Mouse (Mus musculus): ENCODE results near the gene Akr1c12.
"Not testable (repeated sequence)": the region's sequence is repeated elsewhere in the genome, so short reads cannot be mapped to it uniquely, and the experiment has no call there.

Akr1c12 gene

DNA sequence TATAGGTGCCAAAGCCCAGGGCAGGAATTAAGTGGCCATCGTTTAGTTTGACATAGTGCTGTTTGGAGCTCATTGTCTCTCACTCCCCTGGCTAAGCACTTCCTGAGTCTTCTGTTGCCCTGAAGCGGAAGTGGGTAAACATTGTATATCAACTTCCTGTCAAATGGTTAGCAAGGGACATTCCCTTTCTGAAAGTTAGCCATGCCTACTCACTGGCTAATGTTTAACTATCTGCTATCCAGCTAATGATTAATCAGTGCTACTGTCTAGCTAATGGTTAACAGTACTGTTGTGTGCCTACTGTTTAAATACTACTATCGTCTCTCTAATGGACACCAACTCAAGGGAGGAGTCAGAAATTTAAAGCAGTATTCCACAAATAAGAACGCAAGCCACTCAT lies at the start of gene Akr1c12:
Gene Akr1c12, minus strand, starts transcription at position 150 of the 400 bp plus-strand sequence.
- no peak for DNase-seq (ENCODE audit: low read depth, low spot score)

DNA sequence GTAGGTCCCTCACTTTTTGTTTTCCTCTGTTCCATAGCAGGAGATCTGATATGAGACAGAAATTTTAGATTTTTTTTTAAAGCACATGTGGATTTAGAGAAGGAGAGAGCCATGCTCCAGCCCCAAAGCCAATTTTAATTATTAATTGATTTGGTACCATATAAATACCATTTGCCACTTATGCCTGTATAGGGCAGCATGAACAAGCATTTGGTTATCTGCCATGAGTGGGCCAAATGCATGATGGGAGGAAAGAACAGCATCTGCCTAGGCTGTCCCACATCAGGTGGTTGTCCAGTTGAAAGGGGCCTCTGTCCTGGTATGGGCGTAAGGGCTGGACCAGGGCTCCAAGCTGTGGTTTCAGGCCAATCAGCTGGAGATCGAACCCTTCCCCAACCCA lies 39.5 kb upstream of the Akr1c12 start:
- DNase-seq (ENCODE audit: low read depth, low spot score): no peak

DNA sequence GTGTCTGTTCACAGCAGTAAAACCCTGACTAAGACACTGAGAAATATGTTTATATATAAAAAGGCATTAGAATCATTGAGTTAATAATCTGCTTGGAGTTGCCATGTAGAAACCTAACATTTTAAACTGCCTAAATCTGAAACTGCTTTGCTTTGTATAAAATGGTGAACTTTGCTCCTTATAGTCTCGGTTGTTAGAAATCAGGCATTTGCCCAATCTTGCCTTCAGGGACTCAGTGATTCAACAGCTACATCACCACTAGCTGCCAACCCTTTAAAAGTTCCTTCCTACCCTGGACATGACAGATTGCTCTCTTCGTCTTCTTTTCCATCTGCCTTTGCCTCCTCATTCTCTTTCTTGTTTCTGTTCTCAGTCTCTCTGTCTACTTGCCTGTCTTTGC lies 34.7 kb upstream of the Akr1c12 start:
- no peak for DNase-seq (ENCODE audit: low read depth, low spot score)

DNA sequence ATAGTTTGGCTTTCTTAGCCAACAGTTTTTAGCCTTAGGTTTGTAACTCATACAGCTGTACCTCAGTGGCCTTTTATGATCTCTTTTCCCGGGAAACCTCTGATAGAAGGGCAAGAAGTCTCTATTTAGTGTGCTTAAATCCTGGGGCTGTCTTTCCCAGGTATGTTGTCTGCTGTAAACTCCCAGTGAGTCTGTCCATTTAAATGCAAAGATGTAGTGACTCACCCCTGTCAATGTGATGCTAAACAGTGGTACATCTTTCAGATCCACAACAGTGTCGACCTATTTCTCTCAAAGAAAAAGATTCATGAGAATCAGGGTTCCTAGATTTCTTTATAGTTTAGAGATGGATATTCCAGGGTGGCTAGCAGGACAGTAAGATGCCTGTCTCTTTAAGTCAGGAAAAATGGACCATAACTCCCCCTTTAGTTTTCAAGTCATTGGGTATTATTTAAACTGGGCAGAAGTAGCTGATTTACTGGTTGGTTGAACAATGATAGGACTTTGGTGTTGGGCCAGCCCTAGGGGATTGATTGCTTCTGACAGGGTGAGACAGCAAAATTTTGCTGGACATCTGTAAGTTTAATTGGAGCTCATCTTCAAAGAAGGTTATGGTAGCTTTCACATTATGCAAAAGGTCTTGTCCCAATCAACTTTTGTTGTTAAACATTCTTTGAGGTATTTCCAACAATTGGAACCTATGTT lies 25.8 kb upstream of the Akr1c12 start:
- no peak for DNase-seq (ENCODE audit: low read depth, low spot score)

DNA sequence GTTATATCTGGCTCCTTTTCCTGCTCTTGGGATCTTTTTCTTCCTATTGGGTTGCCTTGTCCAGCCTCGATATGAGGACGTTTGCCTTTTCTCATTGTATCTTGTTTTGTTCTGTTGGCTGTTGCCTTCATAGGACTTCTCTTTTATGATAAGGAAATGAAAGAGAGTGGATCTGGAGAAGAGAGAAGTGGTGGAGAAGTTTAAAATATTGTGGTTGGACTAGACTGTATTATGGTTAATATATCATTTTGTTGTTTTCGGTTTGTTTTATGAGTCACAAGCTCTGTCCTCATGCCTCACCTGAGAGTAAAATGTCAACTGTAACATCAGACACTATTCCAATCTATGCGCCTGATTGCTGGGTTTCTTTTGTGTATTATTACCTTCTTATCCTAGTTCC lies 17.8 kb upstream of the Akr1c12 start:
- no peak for DNase-seq (ENCODE audit: low read depth, low spot score)

DNA sequence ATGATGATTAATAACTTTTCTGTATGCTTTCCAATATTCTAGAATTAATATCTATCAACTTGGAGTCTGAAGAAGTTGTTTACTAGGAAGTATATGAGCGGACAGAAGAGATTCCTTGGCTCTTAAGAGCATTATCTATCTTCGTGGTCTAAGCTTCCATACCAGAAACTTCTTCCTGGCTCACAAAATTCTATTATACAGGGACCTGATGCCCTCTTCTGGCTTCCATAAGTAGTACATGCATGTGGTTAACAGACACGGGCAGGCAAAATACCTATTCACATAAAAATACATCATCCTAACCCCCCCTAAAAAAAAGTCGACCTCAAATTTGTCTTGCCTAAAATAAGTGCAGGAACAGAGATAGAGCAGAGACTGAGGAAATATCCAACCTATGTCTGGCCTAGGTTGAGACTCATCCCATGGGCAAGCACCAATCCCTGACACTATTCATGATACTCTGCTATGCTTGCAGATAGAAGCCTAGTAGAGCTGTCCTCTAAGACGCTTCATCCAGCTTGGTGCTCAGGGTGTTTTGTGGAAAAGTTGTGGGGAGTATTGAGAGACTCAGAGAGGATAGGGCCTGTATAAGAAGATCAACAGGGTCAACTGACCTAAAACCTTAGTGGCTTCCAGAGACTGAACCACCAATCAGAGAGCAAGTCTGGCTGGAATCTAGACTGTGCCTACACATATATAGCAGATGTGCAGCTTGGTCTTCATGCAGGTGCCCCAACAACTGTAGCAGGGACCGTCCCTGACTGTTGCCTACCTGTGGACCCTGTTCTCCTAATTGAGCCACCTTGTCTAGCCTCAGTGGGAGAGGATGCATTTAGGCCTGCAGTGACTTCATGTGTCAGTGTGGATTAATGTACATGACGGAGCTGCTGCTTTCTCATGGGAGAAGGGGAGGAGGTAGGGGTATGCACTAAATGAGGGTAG lies 2.5 kb upstream of the Akr1c12 start:
- peak; percentile 8 for DNase-seq (ENCODE audit: low read depth, low spot score)

DNA sequence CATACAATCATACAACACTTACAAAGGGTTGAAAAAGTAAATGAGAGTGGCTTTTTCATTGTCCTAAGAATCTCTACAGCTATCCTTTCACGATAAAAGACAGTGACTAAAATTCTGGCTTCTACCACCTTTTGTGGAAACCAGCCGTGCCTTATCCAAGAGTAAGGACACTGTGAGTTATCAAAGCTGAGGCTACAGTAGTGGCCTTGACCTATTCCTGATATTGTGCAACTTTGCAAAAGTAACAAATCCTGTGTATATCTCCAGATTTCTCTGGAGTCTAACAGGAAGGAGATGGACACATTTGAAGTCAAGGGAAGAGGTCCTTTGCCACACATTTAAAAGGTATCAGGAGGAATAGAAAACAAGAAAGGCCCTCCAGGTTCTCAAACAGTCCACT lies 1.7 kb downstream of the Akr1c12 start:
- no peak for DNase-seq (ENCODE audit: low read depth, low spot score)

DNA sequence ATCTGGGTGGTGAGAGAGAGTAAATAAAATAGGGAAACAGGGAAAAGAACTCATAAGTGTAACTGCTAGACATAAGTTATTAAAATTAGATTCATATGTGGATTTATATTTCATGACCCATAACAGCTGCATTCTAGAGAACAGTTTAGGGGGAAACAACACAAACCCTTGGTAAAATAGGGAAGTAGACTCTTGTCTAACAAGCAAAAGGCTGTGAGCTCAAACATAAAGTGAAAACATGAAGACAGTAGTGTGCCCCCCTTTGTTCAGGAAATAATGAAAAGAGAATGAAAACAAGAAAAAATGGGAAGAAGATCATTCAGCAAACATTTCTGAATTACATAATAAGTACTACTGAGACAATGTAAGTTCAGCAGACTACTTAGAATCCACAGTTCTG lies 8.4 kb downstream of the Akr1c12 start:
- no peak for DNase-seq (ENCODE audit: low read depth, low spot score)

DNA sequence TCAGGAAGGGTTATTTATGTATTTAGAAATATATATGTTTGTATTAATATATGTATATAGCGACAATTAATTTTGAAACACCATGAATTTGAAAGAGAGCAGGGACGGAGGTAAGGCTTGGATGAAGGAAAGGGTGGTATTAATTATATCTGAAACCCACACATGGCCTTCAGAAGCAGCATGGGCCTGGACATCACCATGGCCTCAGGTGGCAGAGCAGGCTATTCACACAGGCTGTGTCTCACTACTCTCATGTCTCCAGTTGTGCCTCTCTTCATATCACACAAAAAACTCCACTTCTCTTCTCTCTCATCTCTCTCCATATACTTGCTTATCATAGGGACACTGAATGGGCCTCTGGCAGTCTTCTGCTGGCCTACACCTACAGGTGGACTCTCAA lies 13.8 kb downstream of the Akr1c12 start:
- DNase-seq (ENCODE audit: low read depth, low spot score): not testable (repeated sequence)

DNA sequence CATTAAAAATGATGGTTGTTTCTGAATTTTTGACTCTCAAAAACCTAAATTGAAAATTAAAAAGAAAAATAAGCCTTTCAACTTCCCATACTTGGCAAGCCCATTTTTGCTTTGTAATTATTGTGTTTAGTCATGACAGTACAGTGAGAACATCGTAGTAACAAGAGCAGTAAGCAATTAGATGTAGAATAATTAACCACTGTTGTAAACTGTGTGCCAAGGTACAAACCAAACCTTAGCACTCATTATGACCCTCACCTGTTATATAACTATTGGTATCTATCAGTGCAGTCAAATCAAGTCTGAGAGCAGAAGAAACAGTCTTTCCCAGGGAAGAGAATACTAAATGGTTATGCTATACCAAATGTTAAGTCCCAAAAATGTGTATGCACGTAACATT lies 14.2 kb downstream of the Akr1c12 start:
- DNase-seq (ENCODE audit: low read depth, low spot score): no peak

DNA sequence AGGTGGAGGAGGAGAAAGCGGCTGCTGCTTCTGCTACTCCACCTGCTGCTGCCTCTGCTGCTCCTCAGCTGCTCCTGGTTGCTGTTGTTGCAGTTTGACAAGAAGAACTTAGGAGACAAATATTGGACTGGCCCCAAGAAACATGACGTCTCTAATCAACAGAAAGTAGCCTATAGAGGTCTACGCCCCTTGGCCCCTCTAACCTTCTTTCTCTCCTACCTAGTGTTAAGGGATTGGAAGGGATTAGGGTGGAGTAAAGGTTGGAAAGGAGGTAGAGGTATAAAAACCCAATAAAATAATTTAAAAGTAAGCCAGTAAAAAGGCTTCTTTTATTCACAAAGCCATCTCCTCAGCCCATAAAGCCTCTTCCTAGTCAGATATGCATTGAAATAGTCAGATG lies 14.6 kb downstream of the Akr1c12 start:
- no peak for DNase-seq (ENCODE audit: low read depth, low spot score)

DNA sequence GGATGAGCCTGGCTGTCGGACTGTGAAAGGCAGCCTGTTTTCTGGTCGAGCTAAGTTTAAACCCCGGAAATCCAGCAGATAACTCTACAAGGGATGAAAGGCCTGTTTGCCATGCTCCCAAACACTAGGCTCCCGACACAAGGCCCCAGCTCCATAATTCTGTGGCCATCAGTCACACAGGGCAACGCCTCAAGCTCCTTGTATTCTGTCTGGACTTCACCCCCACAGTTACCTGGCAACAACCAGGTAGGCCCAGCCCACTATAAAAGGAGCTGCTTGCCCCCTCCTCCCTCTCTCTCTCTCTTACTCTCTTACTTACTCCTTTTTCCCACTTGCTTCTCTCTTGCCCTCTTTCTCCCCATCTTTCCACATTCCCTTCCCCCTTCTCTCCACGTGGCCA lies 21.9 kb downstream of the Akr1c12 start:
- no peak for DNase-seq (ENCODE audit: low read depth, low spot score)

DNA sequence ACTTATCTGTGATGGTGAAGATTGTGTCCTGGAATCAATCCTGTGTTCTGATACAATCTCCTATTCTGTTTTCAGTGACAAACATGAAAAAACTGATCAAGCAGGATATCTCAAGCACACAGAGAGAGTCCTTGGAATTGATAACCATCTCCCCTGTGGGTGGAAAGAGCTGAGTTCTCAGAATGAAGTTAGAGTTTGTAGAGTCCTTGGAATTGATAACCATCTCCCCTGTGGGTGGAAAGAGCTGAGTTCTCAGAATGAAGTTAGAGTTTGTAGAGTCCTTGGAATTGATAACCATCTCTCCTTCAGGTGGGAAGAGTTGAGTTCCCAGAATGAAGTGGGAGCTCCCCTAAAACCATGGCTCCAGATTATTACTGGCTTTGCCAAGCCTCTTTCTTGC lies 22.3 kb downstream of the Akr1c12 start:
- DNase-seq (ENCODE audit: low read depth, low spot score): not testable (repeated sequence)

DNA sequence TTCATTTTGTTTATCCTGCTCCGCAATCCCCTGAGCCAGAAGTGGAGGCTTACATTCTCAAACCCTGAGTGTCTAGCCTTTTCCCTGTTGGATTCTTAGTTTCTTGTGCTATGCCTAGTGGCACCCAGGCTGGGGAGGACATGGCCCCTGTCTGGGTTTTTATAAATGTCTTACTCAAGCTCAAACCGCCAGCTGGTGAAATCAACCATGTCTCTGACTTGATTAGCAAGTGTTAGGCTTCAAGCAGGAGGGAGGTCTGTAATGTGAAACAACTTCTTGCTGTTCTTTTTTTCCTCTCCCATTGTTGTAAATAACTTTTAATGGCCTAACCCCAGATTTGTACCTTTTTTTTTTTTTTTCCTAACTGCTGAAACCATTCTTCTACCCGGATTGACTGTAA lies 29.9 kb downstream of the Akr1c12 start:
- no peak for DNase-seq (ENCODE audit: low read depth, low spot score)

DNA sequence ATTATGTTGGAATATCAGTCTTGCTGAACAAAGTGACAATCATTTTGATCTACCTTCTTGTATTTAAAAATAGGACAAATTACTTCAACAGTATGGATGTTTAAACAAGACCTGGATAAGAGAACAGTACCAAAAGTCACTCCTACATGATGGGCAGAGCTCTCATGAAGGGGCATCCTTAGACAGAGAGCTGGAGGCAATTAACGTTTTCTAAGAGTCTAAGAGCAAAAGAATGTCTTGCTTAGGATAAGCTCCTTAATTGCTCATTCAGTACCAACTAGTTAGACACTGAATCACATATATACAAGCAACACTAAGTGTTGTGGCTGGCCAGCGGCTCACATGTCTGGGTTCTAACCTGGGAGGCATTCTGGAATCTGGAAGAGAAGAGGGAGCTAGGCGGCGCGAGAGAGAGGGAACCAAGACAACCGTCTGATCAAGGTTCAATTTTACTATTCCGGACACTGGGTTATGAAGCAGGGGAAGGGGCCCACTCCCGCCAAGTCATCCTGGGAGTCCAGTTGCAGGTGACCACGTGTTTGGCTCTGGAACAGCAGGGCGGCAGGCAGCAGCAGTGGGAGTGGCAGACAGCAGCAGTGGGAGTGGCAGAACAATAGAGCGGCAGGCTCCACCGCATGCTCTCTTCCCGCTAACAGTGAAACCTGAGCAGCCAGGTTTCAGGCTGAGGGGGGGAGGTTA lies 34.2 kb downstream of the Akr1c12 start:
- no peak for DNase-seq (ENCODE audit: low read depth, low spot score)

DNA sequence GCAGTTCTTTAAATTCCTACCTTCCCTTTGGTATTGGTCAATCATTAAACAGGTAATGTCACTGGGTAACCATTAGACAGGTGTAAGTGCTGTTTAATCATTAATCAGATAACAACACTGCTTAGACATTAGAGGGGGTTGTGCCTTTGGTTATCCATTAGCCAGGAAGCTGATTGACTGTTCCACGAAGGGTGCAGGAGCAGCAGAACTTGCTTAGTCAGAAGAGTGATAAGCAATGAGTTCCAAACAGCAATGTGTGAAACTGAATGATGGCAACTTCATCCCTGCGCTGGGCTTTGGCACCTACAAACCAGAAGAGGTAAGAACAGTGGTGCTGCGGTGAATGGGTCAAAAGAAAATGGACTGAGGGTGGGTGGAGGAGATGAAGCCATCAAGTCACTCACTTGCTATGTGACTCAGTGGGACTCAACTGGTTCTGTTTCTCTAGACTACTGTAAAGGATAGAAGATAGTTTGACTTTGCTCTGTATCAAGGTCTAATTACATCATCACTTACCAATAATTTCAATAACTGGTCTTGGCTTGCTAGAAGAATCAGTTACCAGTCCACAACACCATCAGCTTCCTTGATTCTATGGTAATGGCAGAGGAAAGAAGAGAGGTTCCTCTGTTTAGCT lies 45.6 kb downstream of the Akr1c12 start:
- DNase-seq (ENCODE audit: low read depth, low spot score): no peak

DNA sequence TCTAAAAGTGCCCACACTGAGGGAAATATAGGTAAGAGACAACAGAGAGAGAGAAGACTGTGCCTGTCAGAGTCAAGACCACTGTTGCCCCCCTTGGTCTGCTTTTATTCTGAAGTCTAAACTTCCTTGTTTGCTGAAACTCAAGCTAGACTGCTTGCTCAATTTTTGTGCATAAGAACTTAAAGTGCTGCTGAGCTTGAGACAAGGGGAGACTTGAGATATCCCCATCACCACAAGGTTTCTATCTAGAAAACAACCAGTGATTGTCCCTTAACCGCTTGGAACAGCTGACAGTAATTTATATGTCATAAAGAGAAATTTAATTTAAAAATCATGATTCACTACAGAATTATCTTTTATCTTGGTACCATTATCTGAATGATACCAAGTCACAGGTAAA lies 46.1 kb downstream of the Akr1c12 start:
- no peak for DNase-seq (ENCODE audit: low read depth, low spot score)

DNA sequence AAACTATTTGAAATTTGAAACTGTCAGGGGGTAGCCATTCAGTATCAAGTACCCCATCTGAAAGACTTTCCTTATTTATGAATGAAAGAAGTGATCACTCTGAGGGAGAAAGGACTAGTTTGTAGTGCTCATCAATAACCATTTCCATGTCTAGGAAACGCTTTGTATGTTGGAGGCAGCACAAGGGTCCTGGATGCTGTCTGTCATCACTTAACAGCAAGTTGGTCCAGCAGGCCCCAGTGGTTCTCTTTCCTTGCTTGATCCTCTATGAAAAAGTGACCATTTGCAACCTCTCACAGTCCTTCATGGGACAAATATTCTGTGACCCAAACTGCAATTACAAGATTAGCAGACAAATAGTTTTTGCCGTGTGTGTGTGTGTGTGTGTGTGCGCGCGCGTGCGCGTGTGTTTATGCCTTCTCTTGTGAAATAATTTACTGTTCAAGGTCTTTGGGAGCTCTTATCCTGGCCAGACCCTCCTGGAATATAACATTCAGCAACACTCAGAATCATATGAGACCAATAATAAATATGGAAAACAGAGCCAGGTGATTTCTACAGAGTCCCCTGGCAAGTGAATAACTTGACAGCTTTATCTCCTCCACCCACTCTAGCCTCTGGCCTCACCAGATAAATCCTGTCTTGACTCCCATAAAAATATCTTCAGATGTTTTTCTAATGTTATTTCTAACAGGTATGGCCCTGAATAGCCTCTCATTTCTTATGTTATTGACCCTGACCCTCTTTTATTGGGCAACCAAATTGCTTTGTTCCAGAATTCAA lies 48.2 kb downstream of the Akr1c12 start:
- DNase-seq (ENCODE audit: low read depth, low spot score): no peak

DNA sequence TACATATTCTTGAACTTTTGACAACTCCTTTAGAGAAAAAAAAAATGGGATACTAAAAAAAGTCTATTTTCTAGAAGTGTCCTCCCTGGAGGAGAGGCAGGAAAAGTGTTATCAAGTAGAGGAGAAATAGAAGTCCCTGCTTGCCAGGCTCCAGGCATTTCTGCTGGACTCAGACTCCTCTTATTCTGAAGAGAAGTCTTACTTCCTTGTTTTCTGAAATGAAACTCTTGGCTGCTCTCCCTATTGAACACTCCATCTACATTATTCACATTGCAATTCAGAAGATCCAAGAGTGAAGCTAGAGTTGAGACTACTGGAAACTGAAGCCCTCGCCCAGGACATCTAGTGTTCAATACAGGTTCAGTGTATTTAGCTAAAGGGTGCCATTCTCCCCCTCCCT lies 50.8 kb downstream of the Akr1c12 start, which contains the start of gene Akr1c19:
Gene Akr1c19, plus strand, starts transcription at position 260 of the 400 bp plus-strand sequence.
- DNase-seq (ENCODE audit: low read depth, low spot score): no peak
